Mouse (Mus musculus) lung, adult 18-20 months (tissue): ENCODE measurements around the gene Uox.

Experiments used
- DNase-seq, 2 experiments: peaks; one replicate each; pipeline ENCODE4 v3.0.0; 2022; ENCODE audit warnings: mixed read lengths in 2 of 2

Uox gene

DNA sequence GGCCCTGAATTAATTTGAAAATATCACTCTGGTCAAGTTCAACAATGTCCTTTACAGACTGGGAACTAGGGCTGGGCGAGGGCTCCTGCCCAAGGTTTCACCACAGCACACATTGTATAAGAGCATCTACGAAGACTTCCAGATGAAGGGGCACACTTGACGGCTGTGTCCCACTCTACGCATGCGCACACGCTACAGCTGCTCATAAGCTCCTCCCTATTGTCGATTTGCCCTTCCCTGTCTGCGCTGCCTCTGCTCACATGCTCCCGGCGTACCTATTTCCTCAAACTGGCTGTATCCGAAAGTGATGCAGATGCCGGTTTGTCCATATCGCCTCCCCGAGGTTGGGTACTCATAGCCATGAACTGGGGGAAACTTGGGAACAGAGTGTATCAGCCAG is 16.4 kb downstream of the Uox start:
- DNase-seq, result no peak

DNA sequence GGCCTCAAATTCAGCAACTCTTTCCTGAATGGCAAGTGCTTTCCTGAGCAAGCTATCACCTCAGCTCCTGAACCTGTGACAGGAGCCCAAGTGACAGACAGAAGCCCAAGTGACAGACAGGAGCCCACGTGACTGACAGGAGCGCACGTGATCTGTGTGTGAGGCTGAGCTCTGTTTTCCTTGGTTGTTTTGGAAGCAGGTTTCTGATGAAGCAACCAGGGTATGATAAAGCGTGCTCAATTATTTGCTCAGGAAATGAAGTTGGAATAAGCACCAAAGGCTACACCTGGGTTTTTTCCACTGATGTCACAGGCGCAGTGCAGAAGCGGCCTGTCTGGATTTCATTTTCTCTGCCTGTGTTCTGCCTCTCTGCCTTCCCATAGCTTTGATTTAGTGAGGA is 19.3 kb downstream of the Uox start:
- no peak for DNase-seq

DNA sequence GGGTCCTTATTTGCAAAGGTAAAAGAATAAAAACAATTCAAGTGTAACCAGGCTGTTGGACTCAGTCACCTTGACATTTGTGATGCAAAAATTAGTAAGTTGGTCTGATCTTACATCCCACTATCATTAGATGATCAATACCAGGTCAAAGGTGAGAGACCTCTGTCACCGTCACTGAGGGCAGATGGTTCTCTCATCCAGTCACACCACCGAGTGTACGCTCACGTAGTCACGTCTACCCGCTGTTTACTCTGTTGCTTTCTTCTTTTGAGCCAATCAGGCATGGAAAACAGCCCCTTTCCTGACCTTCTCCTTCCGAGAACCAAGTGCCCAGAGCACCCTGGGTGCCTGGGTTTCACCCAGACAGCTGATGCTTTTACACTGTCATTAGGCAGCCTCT is 20.9 kb downstream of the Uox start:
- no peak for DNase-seq

DNA sequence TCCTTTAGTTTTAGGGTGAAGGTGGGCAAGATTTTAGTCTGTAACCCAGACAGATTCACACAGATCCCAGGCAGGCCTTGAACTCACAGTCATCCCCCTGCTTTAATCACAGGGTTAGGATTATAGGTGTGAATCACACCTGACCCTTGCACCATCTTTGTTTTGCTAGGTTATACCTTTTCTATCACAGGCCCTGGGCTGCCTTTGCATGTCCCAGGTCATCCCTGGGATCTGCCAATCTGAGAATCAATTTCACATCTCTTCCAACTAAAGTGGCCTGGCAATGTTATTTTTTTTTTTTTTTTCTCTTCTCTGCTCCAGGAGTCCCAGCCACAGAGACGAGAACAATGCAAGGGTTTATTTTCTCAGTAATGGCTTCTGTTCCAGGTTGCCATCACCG is 21.4 kb downstream of the Uox start:
- DNase-seq, result no peak

DNA sequence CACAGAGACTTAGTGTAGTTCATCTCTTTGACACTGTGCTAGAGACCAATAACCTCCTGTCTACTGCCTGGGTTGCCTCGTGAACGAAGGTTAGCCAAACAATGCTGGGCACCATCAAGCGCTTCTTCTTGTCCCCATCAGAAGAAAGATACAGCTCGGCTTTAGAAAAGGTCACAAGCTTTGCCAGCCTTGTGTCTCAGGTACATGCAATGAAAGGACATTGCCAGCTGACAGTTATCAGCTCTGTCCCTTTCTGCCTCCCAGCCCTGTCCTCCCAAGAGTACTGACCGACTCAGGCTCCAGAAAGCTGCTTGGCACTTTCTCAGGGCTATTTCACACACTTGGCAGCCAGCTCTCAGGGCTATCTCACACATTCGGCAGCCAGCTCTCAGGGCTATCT is 25.2 kb downstream of the Uox start:
- no peak for DNase-seq

DNA sequence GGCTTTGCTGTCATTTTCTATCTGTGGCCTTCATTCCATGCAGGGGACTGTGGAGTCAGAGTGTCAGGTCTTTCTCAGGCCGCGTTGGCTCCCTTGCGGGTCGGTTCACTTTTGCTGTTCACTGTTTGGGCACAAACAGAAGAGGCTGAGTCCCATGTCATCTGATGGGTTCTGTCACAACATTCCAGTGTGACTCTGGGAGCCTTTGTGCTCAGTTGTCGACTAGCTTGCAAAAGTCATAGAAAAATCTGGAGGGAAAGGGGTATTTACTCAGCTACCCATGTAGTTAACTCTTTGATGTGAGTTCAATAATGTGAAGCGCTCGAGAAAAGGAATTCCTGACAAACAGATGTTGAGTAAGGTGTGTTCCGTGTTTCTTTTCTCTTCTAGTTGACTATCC is 26.2 kb downstream of the Uox start:
- no peak for DNase-seq

DNA sequence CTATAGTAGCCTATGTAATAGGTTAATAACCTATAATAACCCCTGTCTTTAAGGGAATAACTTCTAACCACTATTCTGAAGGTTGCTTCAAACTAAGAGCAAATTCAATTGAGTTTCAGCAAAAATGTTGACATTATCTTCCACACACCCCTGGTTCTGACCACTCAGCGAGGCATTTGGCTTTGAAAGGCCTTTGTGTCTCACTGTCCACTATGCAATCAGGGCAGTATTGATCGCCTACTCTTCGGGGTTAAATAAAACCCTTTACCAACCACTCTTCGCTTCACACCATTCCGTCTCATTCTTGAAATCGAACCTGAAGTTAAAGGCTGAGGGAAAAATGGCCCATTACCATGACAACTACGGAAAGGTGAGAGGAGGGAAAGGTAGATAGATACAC is 26.6 kb downstream of the Uox start:
- no peak for DNase-seq

DNA sequence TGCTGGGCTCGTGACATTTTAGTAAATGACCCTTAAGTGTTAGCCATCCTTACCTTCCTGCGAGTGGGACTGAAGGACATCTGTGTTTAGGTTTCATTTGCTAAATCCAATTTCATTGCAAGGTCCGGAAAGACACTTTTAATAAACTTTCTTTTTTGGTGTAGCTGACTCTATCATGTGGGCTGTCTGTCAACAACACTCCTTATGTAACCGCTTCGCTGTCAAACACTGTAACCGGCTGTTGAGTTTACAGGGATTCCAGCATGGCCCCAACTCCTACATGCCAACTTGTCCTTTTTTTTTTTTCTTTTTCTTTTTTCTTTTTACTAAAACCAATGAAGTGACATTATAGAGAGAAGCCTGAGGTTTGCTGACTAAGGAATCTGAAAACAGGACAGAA is 28.2 kb downstream of the Uox start:
- DNase-seq, result no peak

DNA sequence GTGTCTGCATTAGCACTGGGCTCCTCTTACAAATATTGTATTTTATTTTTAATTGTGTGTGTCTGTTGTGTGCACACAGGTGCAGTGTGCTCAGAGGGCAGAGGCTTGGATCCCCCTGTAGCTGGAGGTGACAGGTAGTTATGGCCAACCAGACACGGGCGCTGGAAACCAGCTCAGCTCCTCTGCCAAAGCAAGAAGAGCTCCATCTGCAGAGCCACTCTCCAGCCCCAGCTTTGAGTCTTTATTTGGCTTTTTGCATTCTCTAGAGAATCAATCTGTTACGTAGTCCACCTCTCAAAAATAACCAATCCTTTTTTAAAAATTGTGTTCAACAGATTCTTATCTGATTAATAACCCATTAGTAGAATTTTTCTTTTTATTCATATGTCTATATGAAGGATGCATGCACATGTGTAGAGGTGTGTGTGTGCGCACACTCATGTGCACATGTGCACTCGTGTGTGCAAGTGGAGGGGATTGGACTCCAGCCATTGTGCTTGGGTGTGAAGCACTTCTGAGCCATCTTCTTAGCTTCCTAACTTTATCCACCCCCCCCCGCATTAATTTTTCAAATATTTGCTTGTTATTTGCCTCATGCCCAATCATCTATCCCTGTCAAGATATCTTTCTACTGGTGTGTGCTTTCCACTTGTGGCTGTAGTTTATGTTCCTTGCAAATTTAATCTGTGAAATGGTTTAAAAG is 29.1 kb downstream of the Uox start:
- DNase-seq, result no peak

DNA sequence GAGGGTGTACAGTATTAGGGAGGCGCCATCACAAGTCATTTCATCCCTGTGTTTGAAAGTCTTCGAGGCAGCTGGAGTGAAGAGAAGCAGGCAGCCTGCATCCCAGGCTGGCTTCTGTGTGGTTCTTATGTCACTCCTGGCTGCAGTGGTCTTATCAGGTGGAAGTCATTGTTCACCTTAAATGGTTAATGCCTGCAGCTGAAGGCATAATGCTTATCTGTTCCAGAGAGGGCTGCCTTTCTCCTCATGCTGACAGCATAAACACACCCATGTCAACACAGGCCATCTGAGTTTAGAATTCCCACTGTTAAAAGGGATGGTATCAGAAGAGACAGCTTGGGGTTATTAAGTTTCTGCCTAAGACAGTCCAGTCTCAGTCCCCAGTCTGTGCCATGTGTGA is 31.0 kb downstream of the Uox start:
- no peak for DNase-seq

DNA sequence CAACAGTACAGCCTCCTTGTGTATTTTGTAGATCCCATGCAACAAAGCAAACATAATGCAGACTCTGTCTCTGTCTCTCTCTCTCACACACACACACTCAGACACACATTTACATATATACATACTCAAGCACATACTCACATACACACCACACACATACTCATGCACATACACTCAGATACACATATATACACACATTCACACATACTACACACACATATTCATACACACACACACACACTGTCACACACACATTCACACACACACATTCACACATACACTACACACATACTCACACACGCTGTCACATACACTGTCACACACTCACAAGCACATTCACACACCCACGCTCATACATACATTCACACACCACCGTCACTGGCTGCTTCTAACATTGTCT is 32.3 kb downstream of the Uox start:
- no peak for DNase-seq

DNA sequence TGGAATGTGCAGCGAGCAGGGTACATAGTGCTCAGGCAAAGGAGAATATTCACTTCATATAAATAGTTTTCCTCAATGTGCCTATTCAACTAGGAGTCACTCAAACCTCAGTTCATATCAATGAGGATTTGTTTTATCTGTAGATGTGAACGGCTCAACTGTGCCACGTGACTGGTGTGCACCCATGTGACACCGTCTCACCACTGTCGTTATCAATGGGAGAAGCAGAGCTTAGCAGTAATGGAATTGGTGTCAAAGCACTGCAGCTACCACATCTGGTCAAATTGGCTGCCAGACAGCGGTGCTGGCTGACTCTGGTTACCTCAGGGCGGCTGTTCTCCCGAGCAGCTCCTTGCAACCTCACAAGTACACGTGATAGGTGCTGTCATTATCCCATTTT is 34.4 kb downstream of the Uox start:
- DNase-seq, result no peak

DNA sequence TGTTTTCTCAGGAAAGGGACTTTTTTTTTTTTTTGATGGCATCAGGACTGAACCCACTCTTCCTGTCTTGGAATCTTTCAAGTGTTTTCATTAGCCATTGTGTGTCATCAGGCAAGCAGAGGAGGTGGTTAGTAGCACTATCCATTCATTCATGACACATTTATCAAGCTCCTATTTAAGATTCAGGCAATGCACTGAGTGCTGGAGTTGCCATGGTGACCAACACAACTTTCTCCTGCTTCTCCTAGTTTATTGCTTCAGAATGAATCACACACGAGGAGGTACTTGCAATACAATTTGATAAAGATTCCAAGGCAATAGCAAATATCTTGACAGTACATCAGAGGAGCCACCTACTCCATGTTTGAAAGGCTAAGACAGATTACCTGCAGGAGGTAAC is 37.1 kb downstream of the Uox start:
- no peak for DNase-seq

DNA sequence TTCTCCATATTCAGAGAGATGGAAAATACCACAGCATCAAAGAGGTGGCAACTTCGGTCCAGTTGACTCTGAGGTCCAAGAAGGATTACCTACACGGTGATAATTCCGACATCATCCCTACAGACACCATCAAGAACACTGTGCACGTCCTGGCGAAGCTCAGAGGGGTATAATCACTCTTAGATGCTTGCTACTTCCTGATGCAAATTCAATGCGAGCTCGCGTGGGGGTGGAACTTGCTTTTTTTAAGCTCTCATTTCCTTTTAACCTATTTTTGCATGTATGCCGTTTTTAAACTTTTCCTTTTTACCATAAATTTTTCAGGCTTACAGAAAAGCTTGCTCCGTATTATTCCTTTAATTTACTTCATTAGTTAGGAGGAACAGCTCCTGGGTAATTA is 40.1 kb downstream of the Uox start:
- no peak for DNase-seq

DNA sequence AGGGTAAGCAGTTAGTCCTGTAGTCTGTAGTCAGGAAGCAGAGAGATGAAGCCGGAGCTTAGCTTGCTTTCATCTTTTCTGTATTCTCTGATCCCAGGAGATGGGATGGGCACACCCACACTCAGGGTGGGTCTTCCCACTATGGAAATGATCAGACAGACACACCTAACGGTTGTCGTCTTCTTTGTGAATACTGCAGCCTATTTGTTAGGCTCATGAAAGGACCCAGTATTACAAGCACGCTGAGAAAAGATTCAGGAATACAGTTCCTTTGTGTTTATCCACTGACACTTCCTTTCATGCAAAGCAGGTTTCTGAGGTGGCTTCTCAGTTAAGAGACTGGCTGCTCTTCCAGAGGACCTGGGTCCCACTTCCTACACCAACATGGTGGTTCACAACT is 41.0 kb downstream of the Uox start:
- no peak for DNase-seq

DNA sequence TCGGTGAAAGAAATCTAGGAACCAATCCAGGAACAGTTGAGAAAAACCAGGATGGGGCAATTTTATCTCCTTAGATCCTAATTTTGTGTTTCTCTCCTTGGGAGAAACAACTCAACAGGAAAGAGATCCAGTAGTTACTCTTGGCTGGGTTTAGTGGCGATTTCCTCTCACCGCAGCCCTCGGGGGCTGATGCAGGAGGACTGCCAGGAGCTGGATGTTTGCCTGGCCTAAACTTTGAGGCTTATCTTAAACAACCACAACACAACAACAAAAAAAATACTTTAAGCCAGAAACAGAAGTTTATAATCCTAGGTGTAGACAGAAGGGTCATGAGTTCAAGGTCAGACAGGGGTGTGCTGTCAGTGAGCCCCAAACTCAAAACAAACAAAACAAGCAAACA is 41.6 kb downstream of the Uox start:
- DNase-seq, result no peak

DNA sequence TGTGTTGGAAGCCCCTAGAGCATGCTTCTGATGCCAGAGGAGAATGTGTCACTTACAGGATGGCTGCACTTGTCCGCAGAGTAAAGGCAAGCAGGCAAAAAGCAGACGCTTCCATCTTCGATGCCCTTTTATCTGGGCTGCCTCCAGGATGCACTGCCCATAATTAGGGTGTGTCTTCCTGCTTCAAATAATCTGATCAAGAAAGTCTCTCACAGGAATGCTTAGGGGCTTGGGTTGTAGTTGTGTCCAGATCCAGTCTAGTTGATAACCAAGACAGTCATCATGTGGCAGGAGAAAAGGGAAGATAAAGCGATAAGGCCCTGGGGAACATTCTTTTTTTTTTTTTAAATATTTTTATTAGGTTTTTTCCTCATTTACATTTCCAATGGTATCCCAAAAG is 45.3 kb downstream of the Uox start, which contains the start of gene Dnase2b:
Gene Dnase2b (minus strand): TSS at position 101 of the 400 bp plus-strand sequence.
- no peak for DNase-seq

DNA sequence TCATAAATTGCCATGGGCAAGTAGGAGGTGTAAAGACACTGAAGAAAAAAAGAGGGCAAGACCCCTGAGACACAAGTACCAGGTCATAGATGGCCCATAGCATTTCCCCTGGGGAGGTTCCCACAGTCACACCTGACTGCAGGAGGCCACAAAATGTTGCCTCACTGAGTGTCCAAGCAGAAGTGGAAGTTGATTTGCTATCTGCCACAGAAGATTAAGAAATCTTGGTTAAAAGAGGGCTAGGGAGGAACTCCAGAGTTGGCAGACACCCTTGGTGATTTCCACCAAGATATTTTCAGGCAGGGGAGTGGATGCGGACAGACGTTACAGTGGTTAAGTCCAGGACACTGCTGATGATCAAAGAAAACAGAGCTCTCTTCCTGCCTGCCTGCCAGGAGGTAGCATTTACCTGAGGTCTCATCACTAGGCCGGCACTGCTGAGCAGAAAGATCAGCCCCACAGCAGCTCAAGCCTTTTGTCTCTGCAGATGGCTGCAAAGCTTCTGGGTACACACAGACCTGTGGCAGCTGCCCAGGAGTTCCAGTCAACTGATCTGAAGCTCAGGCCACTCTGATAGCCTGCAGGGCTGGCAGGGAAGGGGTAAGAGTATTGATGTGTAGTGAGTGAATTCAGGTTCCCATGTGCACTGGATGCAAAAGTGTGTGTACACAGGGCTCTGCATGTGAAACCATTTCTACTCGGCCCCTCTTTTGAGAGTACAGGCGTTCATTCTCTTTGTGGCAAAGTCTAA is 46.5 kb downstream of the Uox start:
- DNase-seq, result no peak

DNA sequence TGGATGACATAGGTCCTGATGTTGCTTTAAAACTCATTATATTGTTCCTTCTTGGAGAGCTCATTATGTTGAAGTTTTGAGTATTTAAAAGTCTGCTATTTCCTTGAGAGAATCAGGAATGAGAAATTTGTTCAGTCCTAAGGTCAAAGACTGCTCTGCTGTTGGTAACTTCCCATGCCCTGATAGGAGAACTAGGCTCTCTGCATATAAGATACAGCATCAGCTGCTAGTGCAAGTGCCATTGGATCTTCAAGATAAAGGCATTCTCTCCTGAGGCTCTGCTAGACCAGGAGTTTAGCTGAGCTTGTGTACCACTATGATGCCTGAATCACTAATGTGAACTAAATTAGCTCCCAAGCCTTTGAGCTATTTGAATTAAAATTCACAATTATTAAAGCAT is 47.7 kb downstream of the Uox start:
- DNase-seq, result no peak

DNA sequence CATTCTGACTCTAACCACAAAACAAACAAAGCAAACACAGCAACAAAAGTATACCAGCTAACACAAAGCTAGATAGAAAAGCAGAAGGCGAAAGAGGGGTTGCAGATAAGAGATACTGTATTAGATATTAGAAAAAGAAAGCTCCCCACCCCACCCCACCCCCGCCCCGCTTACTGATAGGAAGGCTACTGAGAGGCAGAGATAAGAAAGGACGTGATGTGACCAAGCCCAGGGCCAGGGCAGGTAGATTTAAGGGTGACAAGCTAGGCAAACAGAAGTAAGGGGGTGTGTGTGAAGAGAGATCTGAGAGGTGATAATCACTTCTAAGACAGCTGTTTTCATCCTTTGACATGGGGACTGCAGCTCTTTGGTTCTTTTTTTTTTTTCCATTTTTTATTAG is 48.1 kb downstream of the Uox start:
- DNase-seq, result no peak

DNA sequence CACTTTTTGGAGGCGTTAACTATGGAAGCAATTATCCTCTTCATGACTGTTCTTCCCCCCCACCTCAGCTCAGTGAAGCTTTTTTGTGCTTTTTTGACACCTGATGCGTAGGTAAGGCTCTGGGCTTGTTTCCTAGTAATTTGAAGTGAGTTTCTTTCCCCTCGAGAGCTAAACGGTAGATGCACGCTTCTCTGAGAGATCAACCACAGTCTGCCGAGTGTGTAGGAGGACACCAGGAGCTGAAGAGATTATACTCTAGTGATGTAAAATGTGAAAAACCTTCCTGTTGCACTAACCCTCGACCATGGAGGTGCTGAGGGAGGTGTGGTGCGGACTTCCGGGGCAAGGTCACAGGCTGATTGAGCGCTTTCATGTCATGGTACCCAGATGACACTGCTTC is 49.9 kb downstream of the Uox start:
- no peak for DNase-seq

DNA sequence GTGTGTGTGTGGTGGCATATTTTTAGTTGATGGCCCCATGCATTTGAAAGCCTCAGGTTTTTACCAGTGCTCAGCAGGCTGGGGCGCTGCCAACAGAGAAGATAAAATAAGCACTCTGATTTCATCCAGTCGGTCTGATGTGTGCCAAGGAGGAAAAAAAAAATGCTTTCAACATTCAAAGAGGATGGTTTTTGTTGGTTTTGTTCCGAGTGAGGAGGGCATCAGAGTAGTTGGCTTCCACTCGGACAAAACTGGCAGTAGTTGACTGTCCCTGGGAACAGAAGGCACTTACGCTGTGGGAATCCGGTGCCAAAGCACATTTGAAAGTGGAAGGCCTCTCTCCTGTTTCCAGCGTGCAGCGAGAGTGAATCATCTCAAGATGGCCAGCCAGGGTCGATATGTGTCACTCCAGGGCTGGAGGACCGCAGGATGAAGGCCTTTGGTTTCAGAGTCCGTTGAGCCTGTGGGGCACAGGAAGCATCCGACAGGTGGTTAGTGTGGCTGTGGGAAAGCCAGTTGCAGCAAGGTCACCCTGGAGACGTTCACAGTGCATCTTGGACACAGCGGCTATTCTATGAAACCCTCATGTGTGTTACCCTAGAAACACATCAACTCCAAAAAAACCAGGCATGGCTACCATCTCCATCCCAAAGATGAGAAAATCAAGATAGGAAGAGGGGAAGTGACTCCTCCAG is 50.5 kb downstream of the Uox start:
- DNase-seq, result no peak

DNA sequence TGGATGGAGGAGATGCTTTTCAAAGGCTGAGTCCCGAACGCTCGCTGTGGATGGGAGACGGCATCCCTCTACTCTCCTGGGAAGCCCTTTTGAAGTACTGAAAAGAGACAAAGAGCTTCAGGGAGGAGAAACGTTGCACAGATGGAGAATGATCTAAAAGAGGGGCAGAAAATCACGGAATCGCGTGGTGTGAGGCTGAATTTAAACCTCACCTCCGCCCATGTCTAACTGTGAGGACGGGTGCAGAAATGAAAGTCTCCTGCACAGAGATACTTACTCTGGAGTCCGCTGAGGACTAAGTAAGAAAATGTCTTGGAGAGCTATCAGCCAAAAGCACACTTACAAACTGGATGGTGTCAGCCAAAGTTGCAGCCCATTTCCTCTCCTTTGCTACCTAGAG is 51.7 kb downstream of the Uox start:
- no peak for DNase-seq

DNA sequence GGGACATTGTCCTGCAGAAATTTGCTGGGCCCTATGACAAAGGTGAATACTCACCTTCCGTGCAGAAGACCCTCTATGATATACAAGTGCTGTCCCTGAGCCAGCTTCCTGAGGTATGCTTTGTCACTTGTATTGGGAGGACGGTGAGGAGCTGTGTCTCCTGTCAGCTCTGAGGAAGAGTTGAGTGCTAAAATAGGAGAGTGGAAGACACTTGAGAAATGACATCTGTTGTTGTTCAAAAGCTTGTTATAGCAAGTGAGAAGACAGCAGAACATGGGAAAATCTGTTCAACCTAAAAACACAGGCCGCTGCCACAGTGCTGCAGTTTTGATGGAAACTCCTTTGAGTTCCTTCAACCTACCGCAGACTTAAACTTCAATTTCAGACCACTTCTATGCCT is 55.5 kb downstream of the Uox start:
- no peak for DNase-seq
